ENCODE assay signal across 8 mouse cellular contexts in genomic region chr16:90379897-90380296, GRCm38 (mm10). TPM values are rescaled to one million over a fixed set of nuclear protein-coding genes. Genes with fewer than 3 reads are reported as not detected.
DNase-seq lines count a peak whose midpoint lies in the region; ATAC-seq and TF ChIP-seq lines count a peak whose summit lies in the region.

No protein-coding gene starts in this region.

- peaks cover 45% of the 10 kb centered on the region for H3K9me3 ChIP-seq in CH12.LX (replicated peaks; ENCODE audit: low read length)
- H3K9me3 ChIP-seq in heart, embryonic 15.5 days (replicated peaks), result peaks cover 3% of the 10 kb centered on the region; the same call in 1 of the 2 replicates
- no peaks in the 10 kb centered on the region; the same call in 1 of the 2 replicates for H3K9me3 ChIP-seq in kidney, postnatal 0 days (replicated peaks; ENCODE audit: low read length)

- H3K4me2 ChIP-seq in CH12.LX (ENCODE audit: insufficient read depth, low read depth, poor library complexity, severe bottlenecking), result no peak overlapping the region
- H3K4me2 ChIP-seq in heart, embryonic 15.5 days, result no peak overlapping the region
- H3K4me2 ChIP-seq in kidney, postnatal 0 days (ENCODE audit: low read length), result no peak overlapping the region

- in situ Hi-C loops in CH12.LX (cut with MboI; ENCODE audit: low pct_ligation_motif_present, low pct_unique_long_range_greater_than_20kb, low sequenced_read_pairs), result loop anchor here (25.0 kb wide), 1 partner anchor 332 kb away; no protein-coding TSS in a partner anchor

- WGBS in heart, embryonic 15.5 days, result 16% methylated on average over 11 of the region's 11 CpGs
- 17% methylated on average over 11 of the region's 11 CpGs for WGBS in kidney, postnatal 0 days

- H3K27me3 ChIP-seq in CH12.LX (replicated peaks), result peaks cover 22% of the 10 kb centered on the region
- H3K27me3 ChIP-seq in heart, embryonic 15.5 days, result no peaks in the 10 kb centered on the region; the same call in none of the 2 replicates
- H3K27me3 ChIP-seq in kidney, postnatal 0 days (ENCODE audit: insufficient read depth, low read length), result no peaks in the 10 kb centered on the region; the same call in 1 of the 2 replicates

- no peaks in the 10 kb centered on the region for H3K4me1 ChIP-seq in CH12.LX (ENCODE audit: control insufficient read depth in 1 of 2, insufficient read depth in 2 of 2)
- peaks cover 12% of the 10 kb centered on the region for H3K4me1 ChIP-seq in heart, embryonic 15.5 days (replicated peaks)
- H3K4me1 ChIP-seq in kidney, postnatal 0 days (replicated peaks; ENCODE audit: insufficient read depth, low read length), result peaks cover 6% of the 10 kb centered on the region; the same call in 1 of the 2 replicates

- no peak overlapping the region for H3K4me3 ChIP-seq in CH12.LX (replicated peaks in 1 of 3; ENCODE audit: low read depth in 2 of 3, low read length in 2 of 3, poor library complexity in 1 of 3)
- H3K4me3 ChIP-seq in heart, embryonic 15.5 days, result no peak overlapping the region
- H3K4me3 ChIP-seq in kidney, postnatal 0 days (replicated peaks; ENCODE audit: low read depth, low read length), result no peak overlapping the region

- TF ChIP-seq POLR2A in CH12.LX (IDR thresholded peaks at IDR 0.05; ENCODE audit: low read depth, low read length), result no peak

- no peak overlapping the region for H3K9ac ChIP-seq in CH12.LX (ENCODE audit: insufficient read depth, low read depth)
- no peak overlapping the region for H3K9ac ChIP-seq in heart, embryonic 15.5 days
- H3K9ac ChIP-seq in kidney, postnatal 0 days (ENCODE audit: low read depth, low read length), result no peak overlapping the region

- H3K79me2 ChIP-seq in CH12.LX (replicated peaks; ENCODE audit: control insufficient read depth, extremely low read depth, insufficient read depth, poor library complexity, severe bottlenecking), result no peaks in the 10 kb centered on the region

- dilution Hi-C loops in CH12.LX (cut with MboI; ENCODE audit: extremely low pct_ligation_motif_present, extremely low pct_unique_long_range_greater_than_20kb, low sequenced_read_pairs), result no loop called here

- no peak for TF ChIP-seq EP300 in CH12.LX (IDR thresholded peaks at IDR 0.05; ENCODE audit: low read length)

- H3K27ac ChIP-seq in CH12.LX (ENCODE audit: insufficient read depth, low read depth), result no peak overlapping the region
- H3K27ac ChIP-seq in heart, embryonic 15.5 days, result no peak overlapping the region
- H3K27ac ChIP-seq in kidney, postnatal 0 days, result no peak overlapping the region

- TF ChIP-seq CTCF in CH12.LX (conservative IDR thresholded peaks at IDR 0.05 in 1 of 2, IDR thresholded peaks at IDR 0.05 in 1 of 2; ENCODE audit: low read depth in 2 of 2, low read length in 2 of 2), result peak; percentile 62 to 73
- TF ChIP-seq CTCF in kidney, postnatal 0 days (IDR thresholded peaks at IDR 0.05; ENCODE audit: low read depth), result peak; percentile 92

- peak; percentile 54 for TF ChIP-seq RAD21 in CH12.LX (IDR thresholded peaks at IDR 0.05; ENCODE audit: low read depth, low read length)

- H3K36me3 ChIP-seq in CH12.LX (replicated peaks in 1 of 2; ENCODE audit: control insufficient read depth in 1 of 2, insufficient read depth in 1 of 2, low read length in 1 of 2), result no peaks in the 10 kb centered on the region
- H3K36me3 ChIP-seq in heart, embryonic 15.5 days, result no peaks in the 10 kb centered on the region
- H3K36me3 ChIP-seq in kidney, postnatal 0 days (ENCODE audit: insufficient read depth, low read length), result no peaks in the 10 kb centered on the region

- 0 out of 2 replicates have a peak, but pooled peaks have one; percentile 27 for ATAC-seq in heart, embryonic 15.5 days (replicated peaks; ENCODE audit: insufficient number of reproducible peaks, insufficient read depth, low FRiP score, low read depth)
- ATAC-seq in kidney, postnatal 0 days (replicated peaks; ENCODE audit: low FRiP score, low read depth), result peak; percentile 62; the same call in 1 of the 2 replicates

- peak; percentile 54 for DNase-seq in CH12.LX (ENCODE audit: extremely low read depth)
- DNase-seq in adrenal gland, postnatal 25 days, result peak; percentile 87
- peak; percentile 76 for DNase-seq in embryo, embryonic 9.5 days (ENCODE audit: extremely low spot score)
- DNase-seq in kidney, postnatal 0 days (ENCODE audit: low spot score), result peak; percentile 84
- peak; percentile 52 to 65 for DNase-seq in lung, adult 18-20 months
- peak; percentile 37 for DNase-seq in ovary, adult 18-20 months (ENCODE audit: low spot score)
- peak; percentile 76 for DNase-seq in thymus, postnatal 14 days

TF ChIP-seq in CH12.LX, 34 proteins besides CTCF, POLR2A, EP300 and RAD21:
- peak; percentile 39 for TF ChIP-seq SMC3 (IDR thresholded peaks at IDR 0.05; ENCODE audit: low read depth, low read length)
- TF ChIP-seq RCOR1 (conservative IDR thresholded peaks at IDR 0.05; ENCODE audit: low read depth, low read length), result no peak
TF ChIP-seq in CH12.LX: peak in this region for 1.

RNA-seq across cellular contexts. Expression of gene Hunk, which starts 5.9 kb away (rescaled TPM):
- total RNA-seq in CH12.LX (2012; rRNA removed) (not detected in 2 replicates), CH12.LX (2014; rRNA removed) (not detected in 2 replicates)
- not detected in 2 replicates for polyA plus RNA-seq in CH12.LX (2012; ENCODE audit: insufficient read length, low read depth)
- total RNA-seq in adrenal gland, postnatal 25 days (2021), result 5.9 and 6.3 TPM in 2 replicates
- 7.2 and 9.8 TPM in 2 replicates for polyA plus RNA-seq in heart, embryonic 15.5 days (2015; fragmentation: Nextera tagmentation; extraction: Ambion mirVana)
- 6.9 and 7.6 TPM in 2 replicates for polyA plus RNA-seq in kidney, postnatal 0 days (2015; fragmentation: Nextera tagmentation; extraction: Ambion mirVana)

Comparison
In these comparisons a context has a peak if more than half of its experiments do, and no peak if none do; other contexts are left out.
1. DNase-seq: peak in every context shown above with its lines; median percentile 87 in adrenal gland, postnatal 25 days; 84 in kidney, postnatal 0 days; 76 in embryo, embryonic 9.5 days; 76 in thymus, postnatal 14 days; 58 in lung, adult 18-20 months; 54 in CH12.LX; 37 in ovary, adult 18-20 months.